Mouse (Mus musculus) thymus, adult 2 months (tissue): ENCODE results near the gene Arid1a.

Experiments
- CTCF ChIP-seq: fragments of 200-500 bp; IDR thresholded peaks from 2 replicates; pipeline ENCODE4 v1.5.1; 2012; ENCODE audit warnings: mild to moderate bottlenecking, control low read depth, low read length, moderate library complexity, borderline replicate concordance; ENCODE audit not compliant: control insufficient read depth, poor library complexity, insufficient read depth; ENCODE audit errors: extremely low read depth
- POLR2A ChIP-seq: fragments of 200-500 bp; IDR thresholded peaks from 2 replicates; pipeline ENCODE4 v1.6.1; 2012; ENCODE audit warnings: mild to moderate bottlenecking, low read length, control low read depth, moderate library complexity; ENCODE audit not compliant: control insufficient read depth, poor library complexity, insufficient read depth; ENCODE audit errors: extremely low read depth

DNA sequence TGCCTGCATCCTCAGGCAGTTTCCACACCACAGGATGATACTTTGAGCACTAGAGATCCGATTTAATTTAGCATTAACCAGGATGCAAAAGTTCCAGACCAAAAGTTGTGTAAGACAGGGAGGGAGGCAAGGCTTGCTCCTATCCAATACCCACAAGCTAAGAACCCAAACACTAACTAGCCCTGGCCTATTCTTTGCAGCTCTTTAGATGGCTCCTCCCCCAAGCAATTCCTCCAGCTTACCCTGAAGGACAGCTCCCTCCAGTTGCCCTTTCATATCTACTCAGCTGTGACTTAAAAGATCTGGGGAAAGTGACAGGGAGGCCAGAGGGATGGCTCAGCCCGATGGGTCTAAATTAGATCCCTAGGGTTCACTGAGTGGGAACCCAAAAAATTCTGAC, 47.2 kb downstream of the Arid1a start:
- TF ChIP-seq CTCF (no peak), POLR2A (no peak)
